Mouse (Mus musculus): ENCODE data around the gene Cbx5. TPM values are rescaled to one million over a fixed set of nuclear protein-coding genes. Genes with fewer than 3 reads are reported as not detected.

Gene Cbx5
- total and polyA plus RNA-seq, 3 experiments, result 15.6 to 57.0 (median 56.5) TPM

- no peak overlapping the region for H3K4me3 ChIP-seq
- no peaks in the 10 kb centered on the region for H3K79me2 ChIP-seq (replicated peaks; ENCODE audit: control insufficient read depth, insufficient read depth, low read length)
- no peak overlapping the region for H3K9ac ChIP-seq (ENCODE audit: low read depth, low read length)
- intact Hi-C loops (cut with DNase I), result no loop called here
- peaks cover 2% of the 10 kb centered on the region for H3K4me1 ChIP-seq (ENCODE audit: control insufficient read depth, insufficient read depth, low read length)
- DNase-seq, result no peak
- TF ChIP-seq POLR2A (IDR thresholded peaks at IDR 0.05; ENCODE audit: insufficient read depth, low read depth, low read length) (no peak), CTCF (IDR thresholded peaks at IDR 0.05) (no peak), EP300 (IDR thresholded peaks at IDR 0.05; ENCODE audit: insufficient read depth, low read depth, low read length) (no peak)
- H3K36me3 ChIP-seq (ENCODE audit: control insufficient read depth, insufficient read depth, low read length), result peaks cover 13% of the 10 kb centered on the region
- 22% methylated on average over 1 of the region's 1 CpGs for WGBS
- no peak overlapping the region for H3K27ac ChIP-seq
- H3K27me3 ChIP-seq (ENCODE audit: control insufficient read depth, insufficient read depth, low read length), result no peaks in the 10 kb centered on the region
Observed at GRCm38 (mm10) chr15:103196835-103197234, 42.8 kb downstream of the Cbx5 start.

GRCm38 (mm10) chr15:103193606-103194005 lies 46.0 kb downstream of the Cbx5 start:
- intact Hi-C loops (cut with DNase I), result no loop called here
- H3K27ac ChIP-seq, result peak overlapping the region; percentile 32
- no peaks in the 10 kb centered on the region for H3K79me2 ChIP-seq (replicated peaks; ENCODE audit: control insufficient read depth, insufficient read depth, low read length)
- no peak overlapping the region for H3K9ac ChIP-seq (ENCODE audit: low read depth, low read length)
- H3K4me1 ChIP-seq (ENCODE audit: control insufficient read depth, insufficient read depth, low read length), result peaks cover 2% of the 10 kb centered on the region
- H3K4me3 ChIP-seq, result no peak overlapping the region
- no peaks in the 10 kb centered on the region for H3K27me3 ChIP-seq (ENCODE audit: control insufficient read depth, insufficient read depth, low read length)
- peaks cover 13% of the 10 kb centered on the region for H3K36me3 ChIP-seq (ENCODE audit: control insufficient read depth, insufficient read depth, low read length)
- TF ChIP-seq EP300 (IDR thresholded peaks at IDR 0.05; ENCODE audit: insufficient read depth, low read depth, low read length) (no peak), POLR2A (IDR thresholded peaks at IDR 0.05; ENCODE audit: insufficient read depth, low read depth, low read length) (no peak), CTCF (IDR thresholded peaks at IDR 0.05) (no peak)
- WGBS, result 35% methylated on average over 2 of the region's 2 CpGs
- peak in 1 of 2 experiments; percentile 44 for DNase-seq

GRCm38 (mm10) chr15:103190531-103191462 lies 48.8 kb downstream of the Cbx5 start:
- peak in 1 of 2 experiments; percentile 57 for DNase-seq
- no peak overlapping the region for H3K27ac ChIP-seq
- no peak overlapping the region for H3K9ac ChIP-seq (ENCODE audit: low read depth, low read length)
- no peak overlapping the region for H3K4me3 ChIP-seq
- intact Hi-C loops (cut with DNase I), result no loop called here
- TF ChIP-seq CTCF (IDR thresholded peaks at IDR 0.05), result peak; percentile 80
- TF ChIP-seq POLR2A (IDR thresholded peaks at IDR 0.05; ENCODE audit: insufficient read depth, low read depth, low read length), result no peak
- no peak for TF ChIP-seq EP300 (IDR thresholded peaks at IDR 0.05; ENCODE audit: insufficient read depth, low read depth, low read length)
- no peaks in the 10 kb centered on the region for H3K79me2 ChIP-seq (replicated peaks; ENCODE audit: control insufficient read depth, insufficient read depth, low read length)
- WGBS, result 60% methylated on average over 10 of the region's 10 CpGs
- H3K4me1 ChIP-seq (ENCODE audit: control insufficient read depth, insufficient read depth, low read length), result peaks cover 2% of the 10 kb centered on the region
- H3K27me3 ChIP-seq (ENCODE audit: control insufficient read depth, insufficient read depth, low read length), result no peaks in the 10 kb centered on the region
- H3K36me3 ChIP-seq (ENCODE audit: control insufficient read depth, insufficient read depth, low read length), result peaks cover 6% of the 10 kb centered on the region

- 87% methylated on average over 7 of the region's 7 CpGs for WGBS
- H3K9ac ChIP-seq (ENCODE audit: low read depth, low read length), result no peak overlapping the region
- intact Hi-C loops (cut with DNase I), result no loop called here
- H3K36me3 ChIP-seq (ENCODE audit: control insufficient read depth, insufficient read depth, low read length), result peaks cover 6% of the 10 kb centered on the region
- H3K79me2 ChIP-seq (replicated peaks; ENCODE audit: control insufficient read depth, insufficient read depth, low read length), result no peaks in the 10 kb centered on the region
- H3K4me3 ChIP-seq, result no peak overlapping the region
- TF ChIP-seq CTCF (IDR thresholded peaks at IDR 0.05), result no peak
- H3K4me1 ChIP-seq (ENCODE audit: control insufficient read depth, insufficient read depth, low read length), result peaks cover 2% of the 10 kb centered on the region
- no peak overlapping the region for H3K27ac ChIP-seq
- DNase-seq, result no peak
- H3K27me3 ChIP-seq (ENCODE audit: control insufficient read depth, insufficient read depth, low read length), result no peaks in the 10 kb centered on the region
Observed at GRCm38 (mm10) chr15:103190083-103190482, 49.5 kb downstream of the Cbx5 start.

DNA sequence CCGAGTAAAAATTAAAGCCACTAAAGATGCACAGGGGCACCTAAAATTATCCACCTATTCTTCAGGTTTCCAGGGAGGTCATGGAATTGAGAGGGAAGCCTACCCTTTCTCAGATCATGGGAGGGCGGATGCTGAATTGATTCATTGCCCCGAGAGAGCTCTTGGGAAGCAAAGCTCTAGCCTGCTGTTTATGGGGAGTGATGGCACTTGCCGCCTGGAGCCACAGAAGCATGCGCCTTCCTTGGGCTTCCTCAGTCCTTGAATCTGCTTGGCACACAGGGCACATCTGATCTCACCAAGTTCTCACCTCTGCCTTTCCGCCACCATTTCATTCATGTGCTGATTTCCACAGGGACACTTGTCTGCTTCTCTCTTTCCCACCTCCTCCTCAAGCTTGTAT lies 51.8 kb downstream of the Cbx5 start:
- Histone ChIP-seq H3K4me1 (ENCODE audit: control insufficient read depth, insufficient read depth, low read length) (no peaks in the 10 kb centered on the region; the same call in 1 of the 2 replicates), H3K27ac (no peak overlapping the region), H3K36me3 (ENCODE audit: control insufficient read depth, insufficient read depth, low read length) (no peaks in the 10 kb centered on the region), H3K79me2 (replicated peaks; ENCODE audit: control insufficient read depth, insufficient read depth, low read length) (no peaks in the 10 kb centered on the region), H3K4me3 (no peak overlapping the region), H3K27me3 (ENCODE audit: control insufficient read depth, insufficient read depth, low read length) (no peaks in the 10 kb centered on the region), H3K9ac (ENCODE audit: low read depth, low read length) (no peak overlapping the region)
- no peak for DNase-seq
- intact Hi-C loops (cut with DNase I), result no loop called here
- 87% methylated on average over 6 of the region's 6 CpGs for WGBS
- TF ChIP-seq POLR2A (IDR thresholded peaks at IDR 0.05; ENCODE audit: insufficient read depth, low read depth, low read length) (no peak), EP300 (IDR thresholded peaks at IDR 0.05; ENCODE audit: insufficient read depth, low read depth, low read length) (no peak), CTCF (IDR thresholded peaks at IDR 0.05) (no peak)
